Mouse (Mus musculus) small intestine, adult 2 months (tissue): Measurements from ENCODE around the gene Actr8.
A peak's percentile ranks its signal among the peaks of the same experiment; 100 is the strongest.

Experiments used
- CTCF ChIP-seq: fragments of 200-500 bp; IDR thresholded peaks from 2 replicates; pipeline ENCODE4 v1.5.1; 2012; ENCODE audit warnings: low read depth, mild to moderate bottlenecking, control low read depth, inconsistent platforms, low read length, moderate library complexity, mixed read lengths; ENCODE audit not compliant: insufficient replicate concordance, insufficient read length; ENCODE audit errors: extremely low read depth
- POLR2A ChIP-seq: fragments of 200-500 bp; IDR thresholded peaks from 2 replicates; pipeline ENCODE4 v1.6.1; 2012; ENCODE audit warnings: low read depth, mild to moderate bottlenecking, control low read depth, inconsistent platforms, low read length, moderate library complexity

- no peak for TF ChIP-seq CTCF
- TF ChIP-seq POLR2A, result peak; percentile 35; the same call in 1 of the 2 replicates
Measured at GRCm38 (mm10) chr14:30009864-30010560, 31.9 kb downstream of the Actr8 start.
